Mouse (Mus musculus) effector memory CD4-positive, alpha-beta T cell, adult 7 months (primary cell): ENCODE measurements around the gene Ms4a14. TPM values are rescaled to one million over a fixed set of nuclear protein-coding genes. Genes with fewer than 3 reads are reported as not detected.

Experiments used
- polyA plus RNA-seq: library from polyadenylated mRNA; unstranded; fragments of 100-300 nt; shearing (Covaris generic); gene quantifications from one replicate; pipeline ENCODE4 v1.2.1, GENCODE M21; 2017

The Ms4a14 gene
- not detected for polyA plus RNA-seq

DNA sequence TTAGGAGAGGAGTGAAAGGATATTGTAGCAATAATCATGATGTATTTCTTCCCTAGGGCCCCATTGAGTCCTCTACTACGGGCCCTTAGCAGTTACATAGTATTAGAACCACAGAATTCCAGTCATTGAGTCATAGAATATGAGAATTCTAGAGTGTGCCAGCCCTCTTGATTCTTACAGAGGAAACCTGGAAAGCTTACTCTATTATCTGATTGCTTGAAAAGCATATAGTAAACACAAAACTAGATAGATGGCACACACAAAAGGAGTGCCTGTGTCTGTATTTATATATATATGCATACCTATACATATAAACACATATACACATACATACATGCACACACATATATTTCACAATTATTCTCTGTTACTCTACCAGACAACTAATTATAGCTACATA, at the start of gene Ms4a14:
Ms4a14 (minus strand) TSS at position 101 of the 400 bp plus-strand sequence.

DNA sequence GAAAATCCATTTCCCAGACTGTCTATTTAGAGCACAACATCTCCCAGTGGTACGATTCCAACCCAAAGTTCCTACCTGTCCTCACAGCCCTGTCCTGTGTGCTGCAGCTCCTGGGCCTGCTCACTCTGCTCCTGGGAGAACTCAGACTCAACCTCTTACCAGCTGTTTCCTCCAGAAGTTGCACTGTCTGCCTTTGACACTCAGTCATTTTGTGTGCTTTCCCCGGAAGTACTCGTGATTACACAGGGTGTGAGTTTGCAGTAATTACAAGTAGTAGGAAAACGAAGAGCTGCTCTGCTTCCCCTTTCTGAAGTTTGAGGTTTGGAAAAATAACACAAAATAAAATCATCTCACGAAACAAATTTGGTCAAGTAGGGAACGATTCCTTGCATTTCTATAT, 21.7 kb upstream of the Ms4a14 start, which contains the start of gene Ms4a7:
Ms4a7 (minus strand) TSS at position 215 of the 400 bp plus-strand sequence.

DNA sequence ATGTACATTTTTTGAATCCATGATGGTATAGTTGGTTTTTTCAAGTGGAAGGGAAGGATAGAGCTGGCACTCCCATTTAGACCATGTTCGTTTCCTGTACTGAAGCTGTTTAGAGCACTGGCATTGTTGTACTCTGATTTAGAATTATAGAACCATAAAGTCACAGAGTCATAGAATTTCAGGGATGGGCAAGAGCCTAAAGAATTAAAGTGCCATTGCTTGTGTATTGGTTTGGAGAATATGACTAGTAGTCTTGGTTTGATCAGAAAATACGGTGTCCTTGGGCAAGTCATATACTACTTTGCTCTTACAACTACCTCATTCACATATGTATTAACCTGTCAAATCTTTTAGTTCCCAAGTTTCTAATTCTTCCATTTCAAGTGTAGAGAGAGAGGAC, 30.5 kb downstream of the Ms4a14 start, which contains the start of gene Ms4a5:
Ms4a5 (minus strand) TSS at position 101 of the 400 bp plus-strand sequence.

DNA sequence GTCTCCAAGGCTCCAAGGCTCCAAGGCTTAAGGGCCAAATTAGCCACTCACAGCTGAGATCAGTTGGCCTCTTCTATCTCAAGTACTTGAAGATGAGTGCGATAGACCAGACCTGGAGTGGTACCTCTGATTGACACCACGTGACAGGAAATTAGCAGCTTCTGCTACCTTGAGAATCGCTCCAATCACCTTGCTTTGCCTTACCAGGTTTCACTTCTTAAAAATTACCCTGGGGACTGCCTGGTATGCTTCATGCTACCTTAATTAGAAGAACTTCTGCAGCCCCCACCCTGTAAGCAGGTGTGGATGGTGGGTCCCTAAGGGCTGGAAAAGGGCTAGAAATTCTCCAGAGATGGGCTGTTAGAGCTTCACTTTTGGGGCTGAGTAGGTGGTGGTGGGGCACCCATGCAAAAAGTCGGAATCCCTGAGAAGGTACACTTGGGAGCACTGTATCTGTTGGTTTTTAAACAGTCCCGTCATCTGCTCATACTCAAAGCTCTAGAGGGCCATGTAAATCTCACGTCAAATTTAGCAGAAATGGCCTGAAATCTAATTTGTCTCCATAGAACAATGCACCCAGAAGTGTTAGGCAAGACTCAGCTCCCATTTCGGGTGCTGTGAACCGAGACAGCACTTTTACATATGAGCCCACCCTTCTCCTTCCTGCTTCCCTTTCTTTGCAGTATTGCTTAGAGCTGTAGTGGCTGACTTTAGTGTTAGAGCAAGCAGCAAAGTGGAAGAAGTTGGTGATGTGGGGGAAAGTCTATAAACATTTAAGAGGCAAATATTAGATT, 48.0 kb downstream of the Ms4a14 start, which contains the start of gene Ms4a1:
Ms4a1 (minus strand) TSS at position 190 of the 794 bp plus-strand sequence.

Other genes starting within 250 kb of the Ms4a14 start
- 1.1 TPM for gene Ms4a8a, start 233.4 kb downstream of the Ms4a14 start, polyA plus RNA-seq
- not detected for gene 1700017D01Rik, start 183.6 kb downstream of the Ms4a14 start, polyA plus RNA-seq
- not detected for gene 1700025F22Rik, start 149.1 kb downstream of the Ms4a14 start, polyA plus RNA-seq
- gene Ms4a13, start 117.7 kb downstream of the Ms4a14 start, polyA plus RNA-seq, result not detected
- not detected for gene Ms4a12, start 82.0 kb downstream of the Ms4a14 start, polyA plus RNA-seq
- 0.41 TPM for gene Ms4a1, start 48.2 kb downstream of the Ms4a14 start, polyA plus RNA-seq
- not detected for gene Ms4a5, start 30.6 kb downstream of the Ms4a14 start, polyA plus RNA-seq
- gene Ms4a7, start 21.7 kb upstream of the Ms4a14 start, polyA plus RNA-seq, result not detected
- gene Ms4a4a, start 61.1 kb upstream of the Ms4a14 start, polyA plus RNA-seq, result 6.5 TPM
- gene Ms4a4c, start 90.3 kb upstream of the Ms4a14 start, polyA plus RNA-seq, result 178 TPM
- 2,892 TPM for gene Ms4a4b, start 129.1 kb upstream of the Ms4a14 start, polyA plus RNA-seq
- 7.2 TPM for gene Ms4a6c, start 154.9 kb upstream of the Ms4a14 start, polyA plus RNA-seq
- 506 TPM for gene Gm8369, start 171.5 kb upstream of the Ms4a14 start, polyA plus RNA-seq
- 633 TPM for gene Ms4a6b, start 202.1 kb upstream of the Ms4a14 start, polyA plus RNA-seq
- gene Ms4a4d, start 222.3 kb upstream of the Ms4a14 start, polyA plus RNA-seq, result 0.67 TPM